Mouse (Mus musculus) cortical plate, adult 2 months (tissue): ENCODE measurements around the gene Gm2431. TPM values are rescaled to one million over a fixed set of nuclear protein-coding genes. Genes with fewer than 3 reads are reported as not detected.
"Not testable (repeated sequence)": the region's sequence is repeated elsewhere in the genome, so short reads cannot be mapped to it uniquely, and the experiment has no call there.

Source experiments
- H3K27ac ChIP-seq: fragments of 200-500 bp; 2 replicates; pipeline ENCODE4 v1.5.1; 2012; ENCODE audit warnings: low read length, control low read depth, inconsistent platforms; ENCODE audit not compliant: insufficient read depth
- H3K4me1 ChIP-seq: fragments of 200-500 bp; 2 replicates; pipeline ENCODE4 v1.6.1; 2011; ENCODE audit warnings: low read length; ENCODE audit not compliant: control insufficient read depth, insufficient read depth
- H3K4me3 ChIP-seq: fragments of 200-500 bp; 2 replicates; pipeline ENCODE4 v1.5.1; 2011; ENCODE audit warnings: mild to moderate bottlenecking, low read length, control low read depth; ENCODE audit not compliant: insufficient read depth
- CTCF ChIP-seq: fragments of 200-500 bp; IDR thresholded peaks from 2 replicates; pipeline ENCODE4 v1.5.1; 2011; ENCODE audit warnings: mild to moderate bottlenecking, control low read depth, low read length; ENCODE audit not compliant: insufficient read depth; ENCODE audit errors: extremely low read depth
- POLR2A ChIP-seq: fragments of 200-500 bp; IDR thresholded peaks from 2 replicates; pipeline ENCODE4 v1.6.1; 2011; ENCODE audit warnings: mild to moderate bottlenecking, low read length, control low read depth; ENCODE audit not compliant: insufficient read depth; ENCODE audit errors: extremely low read depth
- polyA plus RNA-seq: library from polyadenylated mRNA; depleted of rRNA; stranded (reverse); fragments of >200 nt; gene quantifications from 2 replicates; pipeline ENCODE4 v1.2.3, GENCODE M21; 2012; rRNA removed

Gm2431 gene
- polyA plus RNA-seq, 1 experiment: not detected

GRCm38 (mm10) chr7:142278183-142278582 is 20.0 kb upstream of the Gm2431 start:
- H3K4me1 ChIP-seq, H3K27ac ChIP-seq: not testable (repeated sequence)
- TF ChIP-seq CTCF: peak; percentile 47

GRCm38 (mm10) chr7:142274263-142274662 is 16.1 kb upstream of the Gm2431 start, which contains the start of gene Gm4559:
Gm4559 (minus strand) TSS chr7:142274363.
- H3K4me3 ChIP-seq, H3K4me1 ChIP-seq, H3K27ac ChIP-seq: not testable (repeated sequence)

More at GRCm38 (mm10) chr7:142278183-142278582, 20.0 kb upstream of the Gm2431 start:
- not testable (repeated sequence) for H3K4me3 ChIP-seq

- H3K27ac ChIP-seq: no peak overlapping the region
- no peaks in the 10 kb centered on the region for H3K4me1 ChIP-seq
- TF ChIP-seq POLR2A (no peak), CTCF (peak; percentile 74)
- no peak overlapping the region for H3K4me3 ChIP-seq
These were observed 2.6 kb downstream of the Gm2431 start for GRCm38 (mm10) chr7:142255517-142255916.

- H3K27ac ChIP-seq: no peak overlapping the region
- TF ChIP-seq CTCF: peak; percentile 69
- TF ChIP-seq POLR2A: no peak
- no peaks in the 10 kb centered on the region for H3K4me1 ChIP-seq
- no peak overlapping the region for H3K4me3 ChIP-seq
These were observed 8.3 kb downstream of the Gm2431 start for GRCm38 (mm10) chr7:142249824-142250223.

- Histone ChIP-seq H3K4me1 (no peaks in the 10 kb centered on the region), H3K27ac (no peak within 1 kb of the TSS), H3K4me3 (no peak within 1 kb of the TSS)
- TF ChIP-seq POLR2A (no peak), CTCF (no peak)
These were observed 17.2 kb downstream of the Gm2431 start, which contains the start of gene Gm40460 for GRCm38 (mm10) chr7:142240978-142241377. Gm40460 (minus strand) TSS chr7:142241078.

- no peaks in the 10 kb centered on the region for H3K4me1 ChIP-seq
- H3K27ac ChIP-seq: no peak overlapping the region
- no peak for TF ChIP-seq CTCF
- TF ChIP-seq POLR2A: no peak
- no peak overlapping the region for H3K4me3 ChIP-seq
These were observed 26.6 kb downstream of the Gm2431 start for GRCm38 (mm10) chr7:142231540-142231939.

GRCm38 (mm10) chr7:142229871-142230270 is 28.3 kb downstream of the Gm2431 start, which contains the start of gene Krtap5-5:
Krtap5-5 (minus strand) TSS chr7:142229971.
- not testable (repeated sequence) for H3K4me1 ChIP-seq, H3K4me3 ChIP-seq, H3K27ac ChIP-seq

- no peaks in the 10 kb centered on the region for H3K4me1 ChIP-seq
- TF ChIP-seq POLR2A: no peak
- no peak for TF ChIP-seq CTCF
- H3K4me3 ChIP-seq: no peak overlapping the region
- H3K27ac ChIP-seq: no peak overlapping the region
These were observed 33.6 kb downstream of the Gm2431 start for GRCm38 (mm10) chr7:142224518-142224917.

- H3K4me3 ChIP-seq, H3K4me1 ChIP-seq, H3K27ac ChIP-seq: not testable (repeated sequence)
These were observed 46.0 kb downstream of the Gm2431 start for GRCm38 (mm10) chr7:142212136-142212535.

- TF ChIP-seq POLR2A: no peak
- no peak for TF ChIP-seq CTCF
- no peak within 1 kb of the TSS for H3K4me3 ChIP-seq
- H3K4me1 ChIP-seq: no peaks in the 10 kb centered on the region
- no peak within 1 kb of the TSS for H3K27ac ChIP-seq
These were observed 46.6 kb downstream of the Gm2431 start, which contains the start of gene Gm7579 for GRCm38 (mm10) chr7:142211559-142211958. Gm7579 (plus strand) TSS chr7:142211859.

Other genes starting within 250 kb of the Gm2431 start
- gene Mob2, start 197.3 kb downstream of the Gm2431 start, polyA plus RNA-seq: 49.3 and 50.7 TPM in 2 replicates
- 94.9 and 102 TPM in 2 replicates for gene Dusp8, start 162.5 kb downstream of the Gm2431 start, polyA plus RNA-seq
- not detected in 2 replicates for gene Gm45618, start 137.6 kb downstream of the Gm2431 start, polyA plus RNA-seq
- gene Gm39115, start 122.3 kb downstream of the Gm2431 start, polyA plus RNA-seq: not detected in 2 replicates
- not detected in 2 replicates for gene Gm45337, start 113.7 kb downstream of the Gm2431 start, polyA plus RNA-seq
- not detected in 2 replicates for gene Gm29735, start 101.2 kb downstream of the Gm2431 start, polyA plus RNA-seq
- gene Gm4553, start 92.6 kb downstream of the Gm2431 start, polyA plus RNA-seq: not detected in 2 replicates
- gene Krtap5-2, start 82.3 kb downstream of the Gm2431 start, polyA plus RNA-seq: not detected in 2 replicates
- not detected in 2 replicates for gene Gm10153, start 68.0 kb downstream of the Gm2431 start, polyA plus RNA-seq
- not detected in 2 replicates for gene Krtap5-3, start 57.0 kb downstream of the Gm2431 start, polyA plus RNA-seq
- gene Gm7579, start 46.5 kb downstream of the Gm2431 start, polyA plus RNA-seq: not detected in 2 replicates
- not detected in 2 replicates for gene Krtap5-5, start 28.4 kb downstream of the Gm2431 start, polyA plus RNA-seq
- not detected in 2 replicates for gene Gm40460, start 17.3 kb downstream of the Gm2431 start, polyA plus RNA-seq
- gene Gm4559, start 16.0 kb upstream of the Gm2431 start, polyA plus RNA-seq: not detected in 2 replicates
- not detected in 2 replicates for gene Krtap5-1, start 38.8 kb upstream of the Gm2431 start, polyA plus RNA-seq
- gene Krtap5-4, start 45.2 kb upstream of the Gm2431 start, polyA plus RNA-seq: not detected in 2 replicates
- 43.0 and 45.7 TPM in 2 replicates for gene Ifitm10, start 115.4 kb upstream of the Gm2431 start, polyA plus RNA-seq
- 0.45 and 1.4 TPM in 2 replicates for gene Gm49369, start 124.3 kb upstream of the Gm2431 start, polyA plus RNA-seq
- 421 and 455 TPM in 2 replicates for gene Ctsd, start 129.7 kb upstream of the Gm2431 start, polyA plus RNA-seq
- not detected in 2 replicates for gene Syt8, start 176.5 kb upstream of the Gm2431 start, polyA plus RNA-seq
- 0.86 and 1.4 TPM in 2 replicates for gene Tnni2, start 183.5 kb upstream of the Gm2431 start, polyA plus RNA-seq
- 10.2 and 12.2 TPM in 2 replicates for gene Lsp1, start 202.5 kb upstream of the Gm2431 start, polyA plus RNA-seq
- 0.19 and 0.40 TPM in 2 replicates for gene Tnnt3, start 240.5 kb upstream of the Gm2431 start, polyA plus RNA-seq